Comparison of ENCODE assay signal across 14 mouse cellular contexts in the genomic region with DNA sequence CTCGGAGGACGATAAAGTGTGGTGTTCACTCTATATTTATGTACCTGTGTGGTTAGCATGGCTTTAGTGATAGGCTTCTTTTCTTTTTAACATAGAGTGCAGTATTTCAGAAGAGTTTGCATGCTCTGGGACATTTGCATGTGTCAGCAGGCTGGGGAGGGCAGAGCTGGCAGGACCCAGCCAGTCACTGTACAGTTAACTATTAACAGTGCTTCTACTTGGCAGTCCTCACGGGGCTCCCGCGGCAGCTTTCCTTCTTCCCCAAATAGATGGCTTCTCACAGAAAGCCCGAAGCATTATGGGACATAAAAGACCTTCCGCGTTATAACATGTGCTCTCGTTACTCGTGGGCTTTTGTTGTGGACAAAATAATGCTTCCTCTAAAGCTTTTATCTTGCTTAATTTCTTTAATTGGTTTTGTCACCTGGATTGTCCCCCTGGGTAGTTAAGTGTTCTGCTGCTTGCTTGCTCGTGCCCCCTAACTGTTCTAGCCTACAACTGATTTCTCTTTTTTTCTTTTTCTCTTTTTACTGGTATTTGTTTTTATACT.
A peak's percentile ranks its signal among the peaks of the same experiment; 100 is the strongest.
DNase-seq lines count a peak whose midpoint lies in the region; ATAC-seq and TF ChIP-seq lines count a peak whose summit lies in the region.
"Had no signal": no experiment of that assay in that cellular context is flagged by ENCODE, and none has a peak within 500 bp of the region (broad histone marks: within the 10 kb centered on the region; RNA-seq: fewer than 3 reads in every experiment).

No protein-coding gene starts in this region.

- TF ChIP-seq CTCF in hindbrain, postnatal 0 days (IDR thresholded peaks at IDR 0.05; ENCODE audit: low read depth): no peak
- no peak for TF ChIP-seq CTCF in kidney, adult 2 months (conservative IDR thresholded peaks at IDR 0.05; ENCODE audit: insufficient read depth, insufficient read length, low read depth, low read length)

- H3K27ac ChIP-seq in hindbrain, postnatal 0 days: no peak overlapping the region
- no peak overlapping the region for H3K27ac ChIP-seq in hindbrain, embryonic 10.5 days
- H3K27ac ChIP-seq in kidney, adult 2 months (ENCODE audit: insufficient read depth, low read depth, low read length): no peak overlapping the region
- H3K27ac ChIP-seq: limb, embryonic 13.5 days; midbrain, embryonic 12.5 days; stomach, postnatal 0 days had no signal

- peak; percentile 30 for DNase-seq in hindbrain, postnatal 0 days (ENCODE audit: low spot score)
- no peak for DNase-seq in hindbrain, embryonic 10.5 days (ENCODE audit: low spot score)
- peak; percentile 17 for DNase-seq in right cerebral cortex, postnatal 14 days
- no peak for DNase-seq in right cerebral cortex, adult 2 months (ENCODE audit: low spot score in 2 of 2)
- DNase-seq in kidney, adult 2 months: peak; percentile 89
- peak; percentile 42 for DNase-seq in skeletal muscle tissue, adult 2 months (ENCODE audit: low read depth, low spot score)
- no peak for DNase-seq in layer of hippocampus, adult 18-20 months (ENCODE audit: low spot score in 2 of 2)
- no peak for DNase-seq in gastrocnemius, postnatal 14 days
- DNase-seq: right cerebral cortex, adult 18-20 months had no signal

- no peaks in the 10 kb centered on the region; the same call in 1 of the 2 replicates for H3K36me3 ChIP-seq in hindbrain, postnatal 0 days (ENCODE audit: insufficient read depth, low read length)
- peaks cover 10% of the 10 kb centered on the region; the same call in 1 of the 2 replicates for H3K36me3 ChIP-seq in hindbrain, embryonic 10.5 days
- H3K36me3 ChIP-seq in kidney, adult 2 months (ENCODE audit: control insufficient read depth, insufficient read depth, low read length): no peaks in the 10 kb centered on the region
- H3K36me3 ChIP-seq: midbrain, embryonic 12.5 days had no signal

- H3K9ac ChIP-seq in hindbrain, postnatal 0 days (replicated peaks; ENCODE audit: low read length): no peak overlapping the region
- H3K9ac ChIP-seq: limb, embryonic 13.5 days; midbrain, embryonic 12.5 days had no signal

- intact Hi-C loops in gastrocnemius, postnatal 14 days (cut with DNase I; ENCODE audit: low total_unique reads): no loop called here

- H3K4me3 ChIP-seq in hindbrain, postnatal 0 days (ENCODE audit: low read length): no peak overlapping the region
- no peak overlapping the region for H3K4me3 ChIP-seq in hindbrain, embryonic 10.5 days
- H3K4me3 ChIP-seq in kidney, adult 2 months (ENCODE audit: insufficient read depth, low read depth, low read length): no peak overlapping the region
- H3K4me3 ChIP-seq: limb, embryonic 13.5 days; midbrain, embryonic 12.5 days had no signal

- no peak for TF ChIP-seq POLR2A in kidney, adult 2 months (IDR thresholded peaks at IDR 0.05; ENCODE audit: low read depth, low read length)

- peak overlapping the region; percentile 19; the same call in 1 of the 2 replicates for H3K4me2 ChIP-seq in hindbrain, postnatal 0 days (ENCODE audit: low read depth, low read length)
- H3K4me2 ChIP-seq: limb, embryonic 13.5 days; midbrain, embryonic 12.5 days had no signal

- no peaks in the 10 kb centered on the region for H3K9me3 ChIP-seq in hindbrain, postnatal 0 days (ENCODE audit: low read length)
- no peaks in the 10 kb centered on the region for H3K9me3 ChIP-seq in hindbrain, embryonic 10.5 days
- H3K9me3 ChIP-seq: limb, embryonic 13.5 days; midbrain, embryonic 12.5 days had no signal

- H3K27me3 ChIP-seq in hindbrain, postnatal 0 days (ENCODE audit: insufficient read depth, low read length): no peaks in the 10 kb centered on the region
- H3K27me3 ChIP-seq in hindbrain, embryonic 10.5 days (ENCODE audit: insufficient read depth, poor library complexity, severe bottlenecking): no peaks in the 10 kb centered on the region
- H3K27me3 ChIP-seq in kidney, adult 2 months (replicated peaks; ENCODE audit: control insufficient read depth, insufficient read depth, low read length): no peaks in the 10 kb centered on the region
- H3K27me3 ChIP-seq: limb, embryonic 13.5 days; midbrain, embryonic 12.5 days; Patski had no signal

- WGBS in hindbrain, postnatal 0 days: 51% methylated on average over 11 of the region's 11 CpGs
- whole genome bisulfite sequencing in hindbrain, embryonic 10.5 days: 80% methylated on average over 11 of the region's 11 CpGs
- WGBS in kidney, adult 2 months: 51% methylated on average over 11 of the region's 11 CpGs

- peak; percentile 43; the same call in 1 of the 2 replicates for ATAC-seq in hindbrain, postnatal 0 days
- ATAC-seq: intestine, postnatal 0 days; Patski had no signal

- H3K4me1 ChIP-seq in hindbrain, postnatal 0 days (ENCODE audit: insufficient read depth, low read length): no peaks in the 10 kb centered on the region
- no peaks in the 10 kb centered on the region for H3K4me1 ChIP-seq in hindbrain, embryonic 10.5 days (replicated peaks)
- peaks cover 6% of the 10 kb centered on the region; the same call in 1 of the 2 replicates for H3K4me1 ChIP-seq in kidney, adult 2 months (ENCODE audit: control insufficient read depth, insufficient read depth, low read length)
- H3K4me1 ChIP-seq: midbrain, embryonic 12.5 days had no signal

Comparison
In these comparisons a context has a peak if more than half of its experiments do, and no peak if none do; other contexts are left out.
1. DNase-seq: peak in hindbrain, postnatal 0 days (single experiment), right cerebral cortex, postnatal 14 days (single experiment), kidney, adult 2 months (single experiment) and skeletal muscle tissue, adult 2 months (single experiment); none in hindbrain, embryonic 10.5 days (single experiment), right cerebral cortex, adult 2 months (0 of 2), layer of hippocampus, adult 18-20 months (0 of 2) and gastrocnemius, postnatal 14 days (single experiment).